Mouse (Mus musculus) heart, postnatal 36 days (tissue): ENCODE data around the gene Hspbap1. TPM values are rescaled to one million over a fixed set of nuclear protein-coding genes. Genes with fewer than 3 reads are reported as not detected.

Experiments used
- DNase-seq, 2 experiments: peaks; one replicate each; pipeline ENCODE4 v3.0.0; 2021 to 2022
- intact Hi-C: fragments of 180-260 bp; cut with DNase I; formaldehyde crosslinking; loops from one replicate; pipeline ENCODE4 v1.15.1; 2025
- total RNA-seq, 2 experiments: library from RNA; stranded (reverse); gene quantifications; 2 replicates each; pipeline ENCODE4 v1.2.3; 2021

Gene Hspbap1
- total RNA-seq, 2 experiments from 2014 or later, result 2.8 to 3.0 TPM

- intact Hi-C loops, result no loop called here
- no peak for DNase-seq
These were observed 17.5 kb downstream of the Hspbap1 start for GRCm38 (mm10) chr16:35787568-35788189.

DNA sequence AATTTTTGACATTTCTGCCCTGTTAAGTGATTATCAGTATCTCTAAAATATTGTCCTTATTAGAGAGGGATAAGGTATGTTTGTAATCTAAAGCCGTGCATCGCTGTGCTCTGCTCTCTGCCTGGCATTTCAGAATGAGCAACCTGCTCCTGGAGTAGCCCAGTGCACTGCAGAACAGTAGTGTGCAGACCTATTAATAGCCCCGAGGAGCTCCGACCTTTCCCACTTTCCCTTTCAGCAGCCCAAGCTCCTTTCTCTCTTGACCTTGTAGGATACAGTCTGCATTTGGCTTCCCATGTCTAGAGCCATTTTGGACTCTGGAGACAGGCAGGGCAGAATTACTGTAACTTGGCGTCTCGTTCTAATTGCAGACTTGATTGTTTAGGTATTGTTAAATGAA is 18.2 kb downstream of the Hspbap1 start:
- intact Hi-C loops, result no loop called here
- DNase-seq, result no peak

DNA sequence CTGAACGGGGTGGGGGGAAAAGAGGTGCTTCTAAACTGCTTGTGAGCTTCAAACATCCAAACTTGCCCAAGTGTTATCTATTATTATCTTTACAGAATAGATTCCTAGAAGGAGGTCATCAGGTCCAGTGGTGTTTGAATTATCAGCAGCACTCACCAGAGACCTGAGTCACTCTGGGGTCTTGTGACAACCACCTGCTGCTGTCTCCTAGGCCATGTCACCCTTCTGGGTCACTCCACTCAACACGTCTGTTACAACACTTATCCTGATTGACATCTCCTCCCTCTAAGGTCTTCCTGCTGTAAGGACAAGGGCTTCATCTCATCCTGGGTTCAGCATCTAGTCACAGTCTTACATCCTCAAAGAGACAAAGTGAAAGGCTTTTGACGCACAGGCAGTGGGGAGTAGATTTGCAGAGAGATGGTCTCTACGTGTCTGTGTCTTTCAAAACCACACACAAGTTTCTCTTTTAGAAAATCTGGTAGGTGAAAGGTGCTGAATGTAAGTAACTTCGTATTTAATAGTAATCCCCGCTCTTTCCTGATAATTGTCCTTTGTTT is 21.9 kb downstream of the Hspbap1 start:
- intact Hi-C loops, result no loop called here

DNA sequence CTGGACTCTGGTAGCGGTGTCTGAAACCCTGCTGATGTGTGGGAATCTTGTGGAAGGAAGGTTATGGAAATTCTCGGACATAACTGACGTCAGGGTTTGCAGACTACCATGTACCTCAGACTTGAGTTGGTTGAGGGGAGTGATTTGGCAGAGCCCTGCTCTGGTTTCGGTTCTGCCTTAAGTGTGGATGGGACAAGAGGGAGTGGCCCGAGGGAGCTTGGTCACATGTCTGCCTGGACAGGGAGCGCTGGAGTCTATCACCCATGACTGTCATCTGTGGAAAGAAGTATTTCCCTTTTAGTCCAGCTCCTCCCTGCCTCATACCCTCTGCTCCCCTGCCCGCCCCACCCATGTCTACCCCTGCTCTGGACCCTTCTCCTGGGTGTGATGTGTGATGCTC is 32.0 kb downstream of the Hspbap1 start:
- no peak for DNase-seq
- intact Hi-C loops, result no loop called here

More for the DNA sequence above, 21.9 kb downstream of the Hspbap1 start:
- DNase-seq, result no peak

DNA sequence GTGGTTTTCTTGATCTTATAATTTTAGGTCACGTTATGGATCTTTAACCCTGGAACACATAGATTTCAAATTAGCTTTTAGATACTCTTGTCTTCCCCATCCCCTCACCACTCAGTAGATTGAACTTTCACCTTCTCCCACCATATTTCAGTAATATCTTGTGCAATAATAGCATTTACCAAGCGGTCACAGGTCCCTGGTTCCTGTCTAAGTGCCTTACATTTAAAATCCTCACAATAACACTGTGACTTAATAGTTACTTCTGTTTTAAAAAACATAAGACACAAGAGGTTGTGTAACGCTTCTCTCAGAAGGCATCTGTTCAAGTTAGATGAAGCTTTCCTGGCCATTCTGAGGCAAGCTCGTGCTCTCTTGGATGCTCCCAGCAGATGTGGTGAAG is 33.5 kb downstream of the Hspbap1 start:
- intact Hi-C loops, result no loop called here
- no peak for DNase-seq

DNA sequence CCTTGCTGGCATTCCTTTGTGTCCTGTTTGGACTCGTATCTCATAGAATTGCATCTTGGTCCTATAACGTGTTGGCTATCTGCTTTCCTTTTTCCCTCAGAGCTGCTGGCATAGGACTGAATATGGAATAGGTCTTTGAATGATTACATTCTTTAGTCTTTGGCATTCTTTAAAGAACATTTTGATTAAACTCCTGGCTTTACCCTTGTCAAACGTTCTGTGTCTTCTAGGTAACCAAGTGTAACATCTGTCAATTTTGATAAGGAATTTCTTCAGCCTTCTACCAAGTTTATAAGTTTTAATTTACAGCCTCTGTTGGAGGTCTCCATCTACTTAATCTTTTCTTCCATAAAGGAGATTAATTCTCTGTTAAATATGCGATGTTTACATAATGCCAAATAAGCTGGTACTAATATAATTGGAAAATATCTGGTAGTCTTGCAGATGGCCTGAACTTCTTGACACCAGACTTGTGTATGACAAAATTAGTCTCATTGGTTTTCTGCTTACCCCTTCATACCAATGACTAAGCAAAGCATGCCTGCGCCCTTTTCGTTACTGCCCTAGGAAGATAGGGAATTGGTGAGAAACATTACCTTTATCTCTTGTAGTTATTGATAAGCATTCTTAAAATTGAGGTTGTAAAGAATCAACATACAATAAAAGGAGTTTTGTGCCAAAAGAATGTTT is 36.9 kb downstream of the Hspbap1 start:
- no peak for DNase-seq
- intact Hi-C loops, result no loop called here

DNA sequence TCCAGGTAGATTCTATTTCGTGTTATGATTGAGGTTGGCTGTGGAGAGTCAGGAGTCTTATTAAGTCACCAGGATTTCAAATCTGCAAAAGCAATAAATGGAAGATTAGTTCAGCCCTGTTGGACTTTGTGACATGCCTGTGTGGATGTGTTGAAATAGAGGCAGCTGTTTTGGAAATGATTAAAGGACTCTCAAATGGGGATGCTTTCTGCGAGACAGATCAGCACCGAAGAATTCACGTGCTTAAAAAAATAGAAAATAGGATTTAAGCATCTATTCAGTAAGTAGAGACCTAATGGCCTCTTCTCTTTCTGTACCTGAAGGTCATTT is 37.5 kb downstream of the Hspbap1 start:
- intact Hi-C loops, result no loop called here
- no peak for DNase-seq

DNA sequence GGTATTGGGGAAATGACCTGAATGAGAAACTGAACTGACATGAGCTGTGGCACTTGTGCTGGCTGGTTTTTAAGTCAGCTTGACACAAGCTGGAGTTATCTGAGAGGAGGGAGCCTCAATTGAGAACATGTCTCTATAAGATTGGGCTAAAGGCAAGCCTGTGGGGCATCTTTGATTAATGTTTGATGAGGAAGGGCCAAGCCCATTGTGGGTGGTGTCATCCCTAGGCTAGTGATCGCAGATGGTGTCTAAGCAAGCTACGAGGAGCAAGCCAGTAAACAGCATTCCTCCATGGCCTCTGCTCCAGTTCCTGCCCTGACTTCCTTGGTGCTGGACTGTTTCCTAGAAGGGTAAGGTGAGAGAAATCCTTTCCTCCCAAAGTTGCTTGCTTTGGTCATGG is 38.7 kb downstream of the Hspbap1 start:
- intact Hi-C loops, result no loop called here
- no peak for DNase-seq

DNA sequence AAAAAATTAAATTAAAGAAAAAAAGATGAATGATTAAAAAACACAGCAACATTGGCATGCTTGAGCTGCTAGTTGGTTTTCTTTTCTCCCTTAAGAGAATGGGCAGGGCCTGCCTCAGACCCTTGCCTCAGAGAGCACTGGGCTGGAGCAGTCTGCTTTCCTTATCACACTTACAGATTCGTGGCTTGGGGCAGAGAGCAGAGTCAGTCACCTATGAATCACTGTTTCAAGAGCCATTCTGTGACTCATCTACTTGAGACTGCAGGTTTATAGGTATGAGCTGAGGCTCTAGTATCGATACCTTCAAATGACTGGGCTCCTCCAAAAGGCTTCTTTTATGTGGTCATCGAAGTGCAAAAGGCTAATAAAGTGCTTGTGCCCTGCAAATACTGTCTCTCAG is 42.9 kb downstream of the Hspbap1 start:
- DNase-seq, result no peak
- intact Hi-C loops, result no loop called here

GRCm38 (mm10) chr16:35817255-35818089 is 47.3 kb downstream of the Hspbap1 start:
- intact Hi-C loops, result loop anchor here (1.0 to 5.0 kb wide), 4 partner anchors 49 to 499 kb away; partner anchors contain the start of gene Dirc2
- peak; percentile 86 for DNase-seq

GRCm38 (mm10) chr16:35829999-35830398 is 59.8 kb downstream of the Hspbap1 start:
- DNase-seq, result no peak
- intact Hi-C loops, result no loop called here

GRCm38 (mm10) chr16:35832926-35833325 is 62.8 kb downstream of the Hspbap1 start:
- intact Hi-C loops, result no loop called here
- DNase-seq, result no peak

GRCm38 (mm10) chr16:35834653-35835052 is 64.5 kb downstream of the Hspbap1 start:
- no peak for DNase-seq
- intact Hi-C loops, result no loop called here

DNA sequence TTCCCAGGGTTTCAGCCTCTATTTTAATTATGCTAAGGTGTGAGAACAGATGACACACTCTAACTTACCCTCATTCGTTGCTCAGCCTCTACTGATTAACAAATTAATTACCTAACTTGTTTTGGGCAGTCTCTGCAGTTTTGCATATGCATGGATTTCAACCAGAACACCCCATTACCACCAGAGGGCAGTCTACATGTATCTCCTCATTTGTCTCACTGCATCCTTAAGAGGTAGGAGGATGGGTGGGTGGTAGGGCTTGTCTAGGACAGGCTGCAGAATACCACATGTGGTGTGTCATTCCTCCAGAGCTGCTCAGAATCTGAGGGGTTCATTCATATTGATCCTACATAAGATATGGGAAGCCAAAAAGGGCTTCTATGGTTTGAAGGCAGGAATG is 69.5 kb downstream of the Hspbap1 start:
- DNase-seq, result peak; percentile 16 to 21
- intact Hi-C loops, result no loop called here

- no peak for DNase-seq
- intact Hi-C loops, result no loop called here
These were observed 77.0 kb downstream of the Hspbap1 start for GRCm38 (mm10) chr16:35847138-35847537.

- intact Hi-C loops, result no loop called here
- DNase-seq, result no peak
These were observed 85.7 kb downstream of the Hspbap1 start for GRCm38 (mm10) chr16:35855846-35856245.

GRCm38 (mm10) chr16:35856766-35857165 is 86.6 kb downstream of the Hspbap1 start:
- no peak for DNase-seq
- intact Hi-C loops, result no loop called here

DNA sequence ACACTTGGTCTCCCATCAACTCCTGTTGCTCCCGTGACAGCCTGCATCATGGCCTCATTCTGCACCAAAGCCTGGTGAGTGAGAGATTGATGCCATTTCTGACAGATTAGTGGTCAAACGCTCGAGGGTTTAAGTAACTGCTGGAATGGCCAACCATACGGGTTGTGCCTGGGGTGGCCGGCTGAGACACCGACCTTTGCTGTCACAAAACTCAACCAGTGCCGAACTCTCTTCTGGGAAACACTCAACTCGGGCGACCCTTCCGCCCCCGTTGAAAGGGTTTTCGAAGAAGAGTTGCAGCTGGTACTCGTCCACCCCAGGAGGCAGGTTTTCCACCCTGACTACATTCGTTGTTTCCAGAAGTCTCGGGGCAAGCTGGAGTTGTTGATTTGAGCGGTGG is 90.1 kb downstream of the Hspbap1 start:
- no peak for DNase-seq
- intact Hi-C loops, result no loop called here

GRCm38 (mm10) chr16:35862057-35862456 is 91.9 kb downstream of the Hspbap1 start:
- DNase-seq, result peak in 1 of 2 experiments; percentile 26
- intact Hi-C loops, result no loop called here

DNA sequence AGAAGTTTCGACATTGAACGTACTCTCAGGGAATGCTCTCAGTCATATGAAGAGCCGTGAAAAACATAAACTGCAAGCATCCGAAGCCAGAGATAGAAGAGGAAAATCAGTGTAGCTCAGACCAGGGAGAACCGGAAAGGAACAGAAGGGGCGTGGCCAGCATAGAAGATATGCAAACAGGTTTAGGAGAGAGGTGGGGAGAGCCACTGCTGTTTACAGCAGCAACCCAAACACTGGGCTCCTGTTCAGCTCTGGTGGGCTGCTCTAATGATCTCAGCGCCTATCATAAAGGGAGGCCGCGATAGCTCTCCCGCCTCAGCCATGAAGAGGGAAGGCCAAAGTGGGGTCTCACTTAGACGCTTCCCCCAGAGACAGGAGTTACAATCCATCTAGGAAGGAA is 97.6 kb downstream of the Hspbap1 start:
- intact Hi-C loops, result no loop called here
- no peak for DNase-seq

- DNase-seq, result peak; percentile 34 to 44
- intact Hi-C loops, result no loop called here
These were observed 99.0 kb downstream of the Hspbap1 start for GRCm38 (mm10) chr16:35869126-35869525.
